Mouse (Mus musculus) frontal cortex, adult (tissue): ENCODE results near the gene Gm45021.

ENCODE experiments used
- ATAC-seq: cut with Nextera tagmentation; 2 replicates; pipeline ENCODE4 v1.9.2; 2017; ENCODE audit warnings: mild to moderate bottlenecking, moderate library complexity, mixed read lengths; ENCODE audit not compliant: low TSS enrichment

Gene Gm45021

GRCm38 (mm10) chr6:48648779-48649178 lies 59.4 kb downstream of the Gm45021 start:
- no peak for ATAC-seq

GRCm38 (mm10) chr6:48650041-48650440 lies 60.6 kb downstream of the Gm45021 start:
- no peak for ATAC-seq

GRCm38 (mm10) chr6:48658721-48659120 lies 69.3 kb downstream of the Gm45021 start:
- no peak for ATAC-seq
